Mouse (Mus musculus) C2C12 (cell line): Measurements from ENCODE around the gene Sdr39u1.

ENCODE experiments used
- CEBPB ChIP-seq: IDR thresholded peaks from one replicate; pipeline ENCODE4 v1.6.1; 2011; ENCODE audit warnings: low read depth, mild to moderate bottlenecking, control low read depth, moderate library complexity
- CTCF ChIP-seq: IDR thresholded peaks from one replicate; pipeline ENCODE4 v1.5.1; 2011; ENCODE audit not compliant: control insufficient read depth, insufficient read depth, insufficient read length
- FOSL1 ChIP-seq: IDR thresholded peaks from one replicate; pipeline ENCODE4 v1.8.0; 2011; ENCODE audit warnings: mild to moderate bottlenecking, low read length; ENCODE audit not compliant: poor library complexity, insufficient read depth, severe bottlenecking
- MYOD1 ChIP-seq: IDR thresholded peaks from one replicate; pipeline ENCODE4 v1.6.1; 2011; ENCODE audit warnings: low read depth; ENCODE audit not compliant: control insufficient read depth, insufficient read length
- MYOG ChIP-seq: IDR thresholded peaks from one replicate; pipeline ENCODE4 v1.6.1; 2011; ENCODE audit not compliant: control insufficient read depth, insufficient read length; ENCODE audit errors: extremely low read depth
- USF1 ChIP-seq: IDR thresholded peaks from one replicate; pipeline ENCODE4 v1.6.1; 2011; ENCODE audit warnings: low read depth, mild to moderate bottlenecking, control low read depth, moderate library complexity

- TF ChIP-seq CTCF, result no peak
- no peak for TF ChIP-seq USF1
- TF ChIP-seq FOSL1, result no peak
- no peak for TF ChIP-seq MYOG
- TF ChIP-seq MYOD1, result no peak
- no peak for TF ChIP-seq CEBPB
Measured at GRCm38 (mm10) chr14:55933586-55933985, 33.5 kb upstream of the Sdr39u1 start.
